Mouse (Mus musculus) heart, adult 2 months (tissue): ENCODE results near the gene Zfp65.
A peak's percentile ranks its signal among the peaks of the same experiment; 100 is the strongest.
"Not testable (repeated sequence)": the region's sequence is repeated elsewhere in the genome, so short reads cannot be mapped to it uniquely, and the experiment has no call there.

ENCODE experiments used
- CTCF ChIP-seq: fragments of 200-600 bp; IDR thresholded peaks from 2 replicates; pipeline ENCODE4 v1.8.1; 2022; ENCODE audit warnings: antibody characterized with exemption, mild to moderate bottlenecking, moderate library complexity
- EP300 ChIP-seq: fragments of 200-500 bp; IDR thresholded peaks from 2 replicates; pipeline ENCODE4 v1.6.1; 2011; ENCODE audit warnings: low read depth, low read length, control low read depth; ENCODE audit not compliant: insufficient read depth
- POLR2A ChIP-seq: fragments of 200-500 bp; IDR thresholded peaks from 2 replicates; pipeline ENCODE4 v1.6.1; 2011; ENCODE audit warnings: mild to moderate bottlenecking, low read depth, low read length, control low read depth; ENCODE audit not compliant: insufficient read depth

- TF ChIP-seq POLR2A (peak; percentile 68; the same call in 1 of the 2 replicates), EP300 (0 out of 2 replicates have a peak, but pooled peaks have one; percentile 56)
- not testable (repeated sequence) for TF ChIP-seq CTCF
These were observed 45.8 kb downstream of the Zfp65 start for GRCm38 (mm10) chr13:67682959-67683735.
